Mouse (Mus musculus): ENCODE measurements around the gene Cdh9. TPM values are rescaled to one million over a fixed set of nuclear protein-coding genes. Genes with fewer than 3 reads are reported as not detected.

The Cdh9 gene
- total RNA-seq (2023): not detected

GRCm38 (mm10) chr15:16728470-16729011 lies at the start of gene Cdh9:
Cdh9 (plus strand) TSS chr15:16728756.

Measured in neutrophil, adult 83 days (primary cell).